Mouse (Mus musculus): ENCODE results near the gene Zfp811. TPM values are rescaled to one million over a fixed set of nuclear protein-coding genes. Genes with fewer than 3 reads are reported as not detected.

Zfp811 gene
- polyA plus RNA-seq, 1 experiment: 0.82 TPM

DNA sequence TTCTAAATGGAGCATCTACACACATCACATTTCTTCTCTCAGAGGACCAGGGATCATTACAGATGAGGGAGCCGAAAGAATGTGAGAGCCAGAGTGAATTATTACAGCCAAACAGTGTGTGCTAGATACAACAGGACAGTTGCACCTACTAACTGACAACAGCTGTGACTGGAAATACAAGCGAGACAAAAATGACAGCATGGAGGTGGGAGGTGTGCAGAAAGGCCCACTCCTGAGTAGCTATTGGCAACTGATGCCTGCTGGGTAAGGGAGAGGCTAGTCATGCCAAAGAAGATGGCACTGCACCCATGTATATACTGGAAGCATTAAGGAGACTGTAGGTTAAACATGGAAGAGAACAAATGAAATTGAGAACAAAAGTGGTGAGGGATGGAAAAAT lies 43.3 kb downstream of the Zfp811 start:
- H3K4me1 ChIP-seq (ENCODE audit: control insufficient read depth, insufficient read depth, low read length): no peaks in the 10 kb centered on the region
- no peak overlapping the region for H3K4me3 ChIP-seq (ENCODE audit: insufficient read depth, low read length)
- TF ChIP-seq CTCF (IDR thresholded peaks at IDR 0.05; ENCODE audit: low read depth, low read length): no peak
- no peak for TF ChIP-seq POLR2A (IDR thresholded peaks at IDR 0.05; ENCODE audit: borderline replicate concordance, low read depth, low read length)
- H3K27ac ChIP-seq (ENCODE audit: insufficient read depth, low read depth, low read length): no peak overlapping the region

DNA sequence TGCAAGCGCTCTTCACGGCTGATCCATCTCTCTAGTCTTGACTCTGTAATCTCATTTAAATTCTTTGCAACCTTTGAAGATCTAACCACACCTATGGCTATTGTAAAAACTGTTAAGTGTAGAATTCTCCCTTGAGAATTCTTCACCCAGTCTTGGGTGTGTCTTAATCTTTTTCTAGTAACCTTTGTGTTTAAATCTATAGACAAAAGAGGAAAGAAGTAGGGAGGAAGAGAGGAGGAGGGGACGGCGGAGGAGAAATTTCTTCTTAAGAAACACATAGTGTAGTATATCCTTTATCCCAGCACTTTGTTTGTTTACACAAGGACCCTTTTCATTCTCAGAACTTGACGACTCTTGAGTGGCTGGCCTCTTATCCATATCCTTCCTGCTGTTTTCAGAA lies 52.4 kb downstream of the Zfp811 start:
- TF ChIP-seq CTCF (IDR thresholded peaks at IDR 0.05; ENCODE audit: low read depth, low read length) (no peak), POLR2A (IDR thresholded peaks at IDR 0.05; ENCODE audit: borderline replicate concordance, low read depth, low read length) (no peak)
- H3K4me1 ChIP-seq (ENCODE audit: control insufficient read depth, insufficient read depth, low read length): no peaks in the 10 kb centered on the region

DNA sequence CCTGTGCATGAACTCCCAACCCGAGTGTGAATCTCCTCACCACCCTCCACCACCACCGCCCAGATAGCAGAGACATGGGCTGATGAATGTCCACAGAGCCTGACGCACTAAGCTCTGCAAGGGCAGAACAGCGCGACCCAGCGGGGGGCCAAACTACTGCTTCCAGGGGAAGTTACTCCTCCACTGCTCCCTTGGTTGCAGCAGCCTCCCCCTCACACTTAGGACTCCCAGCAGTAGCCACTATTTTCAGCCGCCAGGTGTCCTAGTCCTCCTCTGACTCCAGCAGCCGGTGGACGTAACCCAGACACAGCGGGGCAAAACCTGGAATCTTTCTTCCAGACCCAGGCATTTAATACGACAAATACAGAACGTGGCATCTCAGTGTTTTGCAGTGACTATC lies 56.1 kb downstream of the Zfp811 start:
- Histone ChIP-seq H3K27ac (ENCODE audit: insufficient read depth, low read depth, low read length) (no peak overlapping the region), H3K4me1 (ENCODE audit: control insufficient read depth, insufficient read depth, low read length) (no peaks in the 10 kb centered on the region), H3K4me3 (ENCODE audit: insufficient read depth, low read length) (no peak overlapping the region)
- TF ChIP-seq CTCF (IDR thresholded peaks at IDR 0.05; ENCODE audit: low read depth, low read length) (no peak), POLR2A (IDR thresholded peaks at IDR 0.05; ENCODE audit: borderline replicate concordance, low read depth, low read length) (no peak)

More for the DNA sequence above, 52.4 kb downstream of the Zfp811 start:
- no peak overlapping the region for H3K27ac ChIP-seq (ENCODE audit: insufficient read depth, low read depth, low read length)
- H3K4me3 ChIP-seq (ENCODE audit: insufficient read depth, low read length): no peak overlapping the region

DNA sequence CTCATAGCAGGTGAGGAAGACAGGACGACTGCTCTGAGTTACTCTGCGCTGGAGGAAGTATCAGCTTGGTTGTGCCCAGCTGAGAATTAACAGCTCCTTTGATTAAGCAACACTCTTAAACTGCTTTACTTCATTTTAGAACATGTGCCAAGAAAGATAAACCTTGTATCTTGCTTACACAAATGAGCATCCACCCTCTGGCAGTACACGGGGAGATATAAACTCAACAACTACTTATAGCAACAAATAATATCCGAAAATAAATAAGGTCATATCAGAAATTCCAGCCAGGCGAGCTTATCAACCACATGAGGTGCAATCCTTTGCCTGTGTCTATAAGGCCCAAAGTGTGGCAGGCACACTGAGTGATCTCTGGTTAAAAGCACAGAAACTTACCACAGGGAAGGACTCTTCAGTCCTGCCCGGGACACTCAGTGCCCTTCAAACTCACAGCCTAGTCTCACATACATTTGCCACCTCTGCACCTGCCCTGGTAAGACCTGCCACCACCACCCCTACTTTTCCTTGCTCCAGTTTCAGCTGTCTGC lies 56.8 kb downstream of the Zfp811 start:
- no peak overlapping the region for H3K4me3 ChIP-seq (ENCODE audit: insufficient read depth, low read length)
- no peak overlapping the region for H3K27ac ChIP-seq (ENCODE audit: insufficient read depth, low read depth, low read length)
- no peaks in the 10 kb centered on the region for H3K4me1 ChIP-seq (ENCODE audit: control insufficient read depth, insufficient read depth, low read length)
- TF ChIP-seq CTCF (IDR thresholded peaks at IDR 0.05; ENCODE audit: low read depth, low read length) (no peak), POLR2A (IDR thresholded peaks at IDR 0.05; ENCODE audit: borderline replicate concordance, low read depth, low read length) (no peak)

DNA sequence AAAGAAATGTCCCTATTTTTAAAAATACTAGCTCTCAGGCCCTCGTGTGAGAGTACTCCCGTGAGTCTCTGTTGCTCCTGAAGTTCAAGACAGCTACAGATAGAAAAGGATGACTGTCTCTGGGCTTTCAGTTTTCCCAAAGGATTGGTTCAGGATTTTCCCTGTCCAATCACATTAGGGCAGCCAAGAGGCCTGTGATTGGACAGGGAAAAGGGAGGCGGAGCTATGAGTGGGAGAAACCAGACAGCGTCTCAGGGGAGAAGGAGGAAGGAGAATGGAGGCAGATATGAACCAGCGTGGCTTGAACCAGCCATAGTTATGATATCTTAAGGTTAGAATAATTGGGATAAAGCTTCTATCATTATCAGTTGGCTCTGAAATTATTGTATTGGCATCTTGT lies 59.1 kb downstream of the Zfp811 start:
- no peak overlapping the region for H3K27ac ChIP-seq (ENCODE audit: insufficient read depth, low read depth, low read length)
- H3K4me3 ChIP-seq (ENCODE audit: insufficient read depth, low read length): no peak overlapping the region
- no peaks in the 10 kb centered on the region for H3K4me1 ChIP-seq (ENCODE audit: control insufficient read depth, insufficient read depth, low read length)
- TF ChIP-seq POLR2A (IDR thresholded peaks at IDR 0.05; ENCODE audit: borderline replicate concordance, low read depth, low read length) (no peak), CTCF (IDR thresholded peaks at IDR 0.05; ENCODE audit: low read depth, low read length) (no peak)

Other genes starting within 250 kb of the Zfp811 start
- gene Cyp4f37, start 188.6 kb downstream of the Zfp811 start, polyA plus RNA-seq (2012; ENCODE audit: insufficient read depth, insufficient read length, missing spikeins): 0.48 TPM in 1 of 2 replicates, not detected in the other
- gene Cyp4f40, start 151.0 kb downstream of the Zfp811 start, polyA plus RNA-seq (2012; ENCODE audit: insufficient read depth, insufficient read length, missing spikeins): not detected in 2 replicates
- not detected in 2 replicates for gene Cyp4f15, start 124.3 kb downstream of the Zfp811 start, polyA plus RNA-seq (2012; ENCODE audit: insufficient read depth, insufficient read length, missing spikeins)
- gene Zfp871, start 21.6 kb downstream of the Zfp811 start, polyA plus RNA-seq (2012; ENCODE audit: insufficient read depth, insufficient read length, missing spikeins): 44.6 and 47.2 TPM in 2 replicates
- 9.2 and 9.6 TPM in 2 replicates for gene Zfp799, start 20.3 kb upstream of the Zfp811 start, polyA plus RNA-seq (2012; ENCODE audit: insufficient read depth, insufficient read length, missing spikeins)
- 5.0 and 6.8 TPM in 2 replicates for gene Zfp870, start 81.7 kb upstream of the Zfp811 start, polyA plus RNA-seq (2012; ENCODE audit: insufficient read depth, insufficient read length, missing spikeins)
- gene Cyp4f14, start 107.4 kb upstream of the Zfp811 start, polyA plus RNA-seq (2012; ENCODE audit: insufficient read depth, insufficient read length, missing spikeins): not detected in 2 replicates
- gene Cyp4f13, start 137.5 kb upstream of the Zfp811 start, polyA plus RNA-seq (2012; ENCODE audit: insufficient read depth, insufficient read length, missing spikeins): 49.0 and 53.3 TPM in 2 replicates
- gene Zfp472, start 155.9 kb upstream of the Zfp811 start, polyA plus RNA-seq (2012; ENCODE audit: insufficient read depth, insufficient read length, missing spikeins): 6.8 and 12.7 TPM in 2 replicates
- 9.9 and 10.5 TPM in 2 replicates for gene Zfp952, start 183.2 kb upstream of the Zfp811 start, polyA plus RNA-seq (2012; ENCODE audit: insufficient read depth, insufficient read length, missing spikeins)
- 3.3 and 4.7 TPM in 2 replicates for gene Zfp763, start 223.5 kb upstream of the Zfp811 start, polyA plus RNA-seq (2012; ENCODE audit: insufficient read depth, insufficient read length, missing spikeins)

Measured in bone marrow macrophage, adult 2 months (primary cell).